Mouse (Mus musculus): ENCODE results near the gene Stx1b. TPM values are rescaled to one million over a fixed set of nuclear protein-coding genes. Genes with fewer than 3 reads are reported as not detected.

Gene Stx1b
- total and polyA plus RNA-seq, 2 experiments = 0.55 to 7.9 TPM

GRCm38 (mm10) chr7:127809846-127810245 is 14.5 kb downstream of the Stx1b start:
- DNase-seq (ENCODE audit: extremely low read depth, low read depth, low spot score) = no peak
- Histone ChIP-seq H3K36me3 (ENCODE audit: control insufficient read depth, insufficient read depth, low read length) (no peaks in the 10 kb centered on the region), H3K4me3 (ENCODE audit: insufficient read depth, low read depth, low read length) (no peak overlapping the region), H3K27me3 (ENCODE audit: control insufficient read depth, insufficient read depth, low read length) (no peaks in the 10 kb centered on the region), H3K4me1 (ENCODE audit: control insufficient read depth, insufficient read depth, low read length) (peaks cover 30% of the 10 kb centered on the region), H3K79me2 (ENCODE audit: control insufficient read depth, insufficient read depth, low read length) (no peaks in the 10 kb centered on the region), H3K9ac (ENCODE audit: low read depth, low read length) (no peak overlapping the region), H3K27ac (replicated peaks; ENCODE audit: insufficient read depth, low read depth, low read length) (peak overlapping the region; percentile 92)
- WGBS = 88% methylated on average over 1 of the region's 1 CpGs
- TF ChIP-seq POLR2A (IDR thresholded peaks at IDR 0.05; ENCODE audit: extremely low read depth, insufficient read depth, low read length) = no peak
- TF ChIP-seq CTCF (IDR thresholded peaks at IDR 0.05; ENCODE audit: low read depth, low read length) = no peak

- Histone ChIP-seq H3K27ac (replicated peaks; ENCODE audit: insufficient read depth, low read depth, low read length) (peak overlapping the region; percentile 92), H3K4me1 (ENCODE audit: control insufficient read depth, insufficient read depth, low read length) (peaks cover 27% of the 10 kb centered on the region), H3K9ac (ENCODE audit: low read depth, low read length) (0 out of 2 replicates have a peak overlapping the region, but pooled peaks have one; percentile 21), H3K4me3 (ENCODE audit: insufficient read depth, low read depth, low read length) (no peak overlapping the region), H3K79me2 (ENCODE audit: control insufficient read depth, insufficient read depth, low read length) (no peaks in the 10 kb centered on the region), H3K27me3 (ENCODE audit: control insufficient read depth, insufficient read depth, low read length) (no peaks in the 10 kb centered on the region), H3K36me3 (ENCODE audit: control insufficient read depth, insufficient read depth, low read length) (no peaks in the 10 kb centered on the region)
- no peak for TF ChIP-seq POLR2A (IDR thresholded peaks at IDR 0.05; ENCODE audit: extremely low read depth, insufficient read depth, low read length)
- TF ChIP-seq CTCF (IDR thresholded peaks at IDR 0.05; ENCODE audit: low read depth, low read length) = no peak
- DNase-seq (ENCODE audit: extremely low read depth, low read depth, low spot score) = peak; percentile 92
- WGBS = 20% methylated on average over 5 of the region's 5 CpGs
These were observed 15.5 kb downstream of the Stx1b start for GRCm38 (mm10) chr7:127808821-127809220.

DNA sequence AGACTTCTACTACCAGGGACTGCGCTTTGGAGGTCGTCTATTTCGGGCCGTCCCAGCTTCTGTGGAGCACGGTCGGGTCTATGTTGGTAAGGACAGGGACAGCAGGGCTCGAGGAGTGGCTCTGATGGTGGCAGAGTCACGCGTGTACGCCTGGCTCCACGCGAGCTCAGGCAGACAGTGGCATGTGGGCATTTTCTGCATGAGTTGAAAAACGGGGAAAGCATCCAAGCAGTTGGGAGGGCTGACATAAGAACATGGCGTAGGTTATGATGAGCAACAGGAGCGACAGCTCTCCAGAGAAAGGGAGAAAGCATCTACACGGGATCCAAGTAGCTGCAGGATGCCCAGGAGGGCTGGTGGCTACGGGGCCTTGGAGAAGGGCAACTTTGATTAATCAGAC is 22.0 kb downstream of the Stx1b start:
- Histone ChIP-seq H3K4me1 (ENCODE audit: control insufficient read depth, insufficient read depth, low read length) (peaks cover 11% of the 10 kb centered on the region), H3K27ac (replicated peaks; ENCODE audit: insufficient read depth, low read depth, low read length) (peak overlapping the region; percentile 89), H3K9ac (ENCODE audit: low read depth, low read length) (peak overlapping the region; percentile 77), H3K4me3 (ENCODE audit: insufficient read depth, low read depth, low read length) (peak overlapping the region; percentile 70), H3K36me3 (ENCODE audit: control insufficient read depth, insufficient read depth, low read length) (peaks cover 6% of the 10 kb centered on the region; the same call in 1 of the 2 replicates), H3K27me3 (ENCODE audit: control insufficient read depth, insufficient read depth, low read length) (no peaks in the 10 kb centered on the region), H3K79me2 (ENCODE audit: control insufficient read depth, insufficient read depth, low read length) (peaks cover 13% of the 10 kb centered on the region)
- TF ChIP-seq CTCF (IDR thresholded peaks at IDR 0.05; ENCODE audit: low read depth, low read length) (no peak), POLR2A (IDR thresholded peaks at IDR 0.05; ENCODE audit: extremely low read depth, insufficient read depth, low read length) (no peak)
- WGBS = 43% methylated on average over 17 of the region's 17 CpGs
- DNase-seq (ENCODE audit: extremely low read depth, low read depth, low spot score) = no peak

DNA sequence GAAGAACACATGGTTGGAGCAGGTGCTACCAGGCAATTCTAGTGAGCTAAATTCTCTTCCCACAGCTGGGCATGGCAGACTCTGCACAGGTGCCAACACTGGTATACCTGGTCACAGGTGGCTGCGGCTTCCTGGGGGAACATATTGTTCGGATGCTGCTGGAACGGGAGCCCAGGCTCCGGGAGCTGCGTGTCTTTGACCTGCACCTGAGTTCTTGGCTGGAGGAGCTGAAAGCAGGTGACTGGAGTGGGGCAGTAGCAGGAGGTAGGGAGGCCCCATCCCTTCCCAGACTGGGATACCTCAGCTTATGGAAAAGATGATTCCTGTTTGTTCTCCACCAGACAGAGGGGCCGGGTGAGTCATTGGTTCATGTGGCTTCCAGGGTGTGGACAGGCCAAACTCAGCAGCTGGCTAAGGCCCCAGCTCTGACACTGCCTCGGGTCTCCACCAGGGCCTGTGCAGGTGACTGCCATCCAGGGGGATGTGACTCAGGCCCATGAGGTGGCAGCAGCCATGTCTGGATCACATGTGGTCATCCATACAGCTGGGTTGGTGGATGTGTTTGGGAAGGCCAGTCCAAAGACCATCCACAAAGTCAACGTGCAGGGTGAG is 23.2 kb downstream of the Stx1b start:
- no peak; the same call in 1 of the 2 replicates for TF ChIP-seq CTCF (IDR thresholded peaks at IDR 0.05; ENCODE audit: low read depth, low read length)
- TF ChIP-seq POLR2A (IDR thresholded peaks at IDR 0.05; ENCODE audit: extremely low read depth, insufficient read depth, low read length) = no peak
- 20% methylated on average over 8 of the region's 8 CpGs for WGBS
- Histone ChIP-seq H3K36me3 (ENCODE audit: control insufficient read depth, insufficient read depth, low read length) (peaks cover 8% of the 10 kb centered on the region; the same call in 1 of the 2 replicates), H3K4me3 (ENCODE audit: insufficient read depth, low read depth, low read length) (peak overlapping the region; percentile 70), H3K27me3 (ENCODE audit: control insufficient read depth, insufficient read depth, low read length) (no peaks in the 10 kb centered on the region), H3K9ac (ENCODE audit: low read depth, low read length) (peak overlapping the region; percentile 77), H3K79me2 (ENCODE audit: control insufficient read depth, insufficient read depth, low read length) (peaks cover 13% of the 10 kb centered on the region), H3K4me1 (ENCODE audit: control insufficient read depth, insufficient read depth, low read length) (peaks cover 11% of the 10 kb centered on the region), H3K27ac (replicated peaks; ENCODE audit: insufficient read depth, low read depth, low read length) (peak overlapping the region; percentile 89)
- peak; percentile 63 for DNase-seq (ENCODE audit: extremely low read depth, low read depth, low spot score)

- WGBS = 7% methylated on average over 6 of the region's 6 CpGs
- Histone ChIP-seq H3K4me1 (ENCODE audit: control insufficient read depth, insufficient read depth, low read length) (peaks cover 11% of the 10 kb centered on the region), H3K79me2 (ENCODE audit: control insufficient read depth, insufficient read depth, low read length) (peaks cover 13% of the 10 kb centered on the region), H3K27me3 (ENCODE audit: control insufficient read depth, insufficient read depth, low read length) (no peaks in the 10 kb centered on the region), H3K4me3 (ENCODE audit: insufficient read depth, low read depth, low read length) (peak within 1 kb of the TSS; percentile 70), H3K9ac (ENCODE audit: low read depth, low read length) (peak within 1 kb of the TSS; percentile 77), H3K36me3 (ENCODE audit: control insufficient read depth, insufficient read depth, low read length) (peaks cover 8% of the 10 kb centered on the region; the same call in 1 of the 2 replicates), H3K27ac (replicated peaks; ENCODE audit: insufficient read depth, low read depth, low read length) (peak within 1 kb of the TSS; percentile 89)
- DNase-seq (ENCODE audit: extremely low read depth, low read depth, low spot score) = peak; percentile 95
- TF ChIP-seq POLR2A (IDR thresholded peaks at IDR 0.05; ENCODE audit: extremely low read depth, insufficient read depth, low read length) = peak; percentile 94
- peak; percentile 94 for TF ChIP-seq CTCF (IDR thresholded peaks at IDR 0.05; ENCODE audit: low read depth, low read length)
These were observed 23.8 kb downstream of the Stx1b start, which contains the start of gene Hsd3b7 for GRCm38 (mm10) chr7:127800435-127801009. TSS of gene Hsd3b7 (plus strand) at chr7:127800604.

GRCm38 (mm10) chr7:127799738-127800137 is 24.6 kb downstream of the Stx1b start:
- H3K27ac ChIP-seq (replicated peaks; ENCODE audit: insufficient read depth, low read depth, low read length) = no peak overlapping the region

More at GRCm38 (mm10) chr7:127799738-127800137, 24.6 kb downstream of the Stx1b start:
- 81% methylated on average over 1 of the region's 1 CpGs for whole genome bisulfite sequencing
- Histone ChIP-seq H3K9ac (ENCODE audit: low read depth, low read length) (no peak overlapping the region), H3K27me3 (ENCODE audit: control insufficient read depth, insufficient read depth, low read length) (no peaks in the 10 kb centered on the region), H3K4me3 (ENCODE audit: insufficient read depth, low read depth, low read length) (no peak overlapping the region), H3K36me3 (ENCODE audit: control insufficient read depth, insufficient read depth, low read length) (peaks cover 11% of the 10 kb centered on the region; the same call in 1 of the 2 replicates), H3K4me1 (ENCODE audit: control insufficient read depth, insufficient read depth, low read length) (peaks cover 11% of the 10 kb centered on the region), H3K79me2 (ENCODE audit: control insufficient read depth, insufficient read depth, low read length) (peaks cover 13% of the 10 kb centered on the region)
- no peak for TF ChIP-seq CTCF (IDR thresholded peaks at IDR 0.05; ENCODE audit: low read depth, low read length)
- TF ChIP-seq POLR2A (IDR thresholded peaks at IDR 0.05; ENCODE audit: extremely low read depth, insufficient read depth, low read length) = no peak
- no peak for DNase-seq (ENCODE audit: extremely low read depth, low read depth, low spot score)

Measured in liver, adult 2 months (tissue).